ENCODE assay signal across 8 mouse cellular contexts in genomic region chr7:35269443-35270024, GRCm38 (mm10). TPM values are rescaled to one million over a fixed set of nuclear protein-coding genes. Genes with fewer than 3 reads are reported as not detected.
DNase-seq lines count a peak whose midpoint lies in the region; ATAC-seq and TF ChIP-seq lines count a peak whose summit lies in the region.

No protein-coding gene starts in this region.

- DNase-seq in urinary bladder, postnatal 25 days (ENCODE audit: low spot score) = peak; percentile 5
- no peak for DNase-seq in urinary bladder, postnatal 4 days (ENCODE audit: low spot score in 2 of 2)
- DNase-seq in embryo, embryonic 10 days (ENCODE audit: low spot score) = peak; percentile 79
- DNase-seq in heart, adult 18-20 months = peak; percentile 59 to 69
- peak; percentile 28 for DNase-seq in lung, adult 2 months
- no peak for DNase-seq in layer of hippocampus, postnatal 25 days (ENCODE audit: extremely low spot score in 1 of 2, low spot score in 1 of 2)

- no peak for TF ChIP-seq POLR2A in lung, adult 2 months (IDR thresholded peaks at IDR 0.05; ENCODE audit: borderline replicate concordance, extremely low read depth, low read depth, low read length)

- peak overlapping the region; percentile 32; the same call in 1 of the 2 replicates for H3K9ac ChIP-seq in intestine, postnatal 0 days (ENCODE audit: low read depth, low read length)
- H3K9ac ChIP-seq in neural tube, embryonic 13.5 days = peak overlapping the region; percentile 58

- no peak overlapping the region for H3K27ac ChIP-seq in intestine, postnatal 0 days (ENCODE audit: low read depth, low read length)
- H3K27ac ChIP-seq in neural tube, embryonic 13.5 days (replicated peaks) = no peak overlapping the region

- peak overlapping the region; percentile 32 for H3K4me3 ChIP-seq in intestine, postnatal 0 days (ENCODE audit: low read depth, low read length)
- peak overlapping the region; percentile 59 for H3K4me3 ChIP-seq in lung, adult 2 months (replicated peaks; ENCODE audit: extremely low read depth, low read depth, low read length)
- H3K4me3 ChIP-seq in neural tube, embryonic 13.5 days = peak overlapping the region; percentile 33

- peak; percentile 71 for TF ChIP-seq CTCF in intestine, postnatal 0 days (IDR thresholded peaks at IDR 0.05; ENCODE audit: low read depth)
- peak; percentile 34; the same call in 1 of the 2 replicates for TF ChIP-seq CTCF in lung, adult 2 months (IDR thresholded peaks at IDR 0.05; ENCODE audit: insufficient read depth, low read length)

- H3K4me2 ChIP-seq in intestine, postnatal 0 days (replicated peaks; ENCODE audit: low read depth) = peak overlapping the region; percentile 69
- H3K4me2 ChIP-seq in neural tube, embryonic 13.5 days = peak overlapping the region; percentile 70

- no peaks in the 10 kb centered on the region for H3K36me3 ChIP-seq in intestine, postnatal 0 days (ENCODE audit: control insufficient read depth, insufficient read depth)
- peaks cover 5% of the 10 kb centered on the region for H3K36me3 ChIP-seq in neural tube, embryonic 13.5 days

- H3K27me3 ChIP-seq in intestine, postnatal 0 days (replicated peaks; ENCODE audit: control insufficient read depth, insufficient read depth, low read length) = no peaks in the 10 kb centered on the region
- H3K27me3 ChIP-seq in neural tube, embryonic 13.5 days = no peaks in the 10 kb centered on the region

- 0 out of 2 replicates have a peak, but pooled peaks cover 4% of the 10 kb centered on the region for H3K9me3 ChIP-seq in intestine, postnatal 0 days (ENCODE audit: control insufficient read depth)
- H3K9me3 ChIP-seq in neural tube, embryonic 13.5 days = peaks cover 4% of the 10 kb centered on the region

- ATAC-seq in intestine, postnatal 0 days = peak; percentile 74
- peak; percentile 67; the same call in 1 of the 2 replicates for ATAC-seq in neural tube, embryonic 13.5 days (ENCODE audit: low read depth)

- 4% methylated on average over 21 of the region's 21 CpGs for WGBS in intestine, postnatal 0 days
- WGBS in lung, adult 2 months = 3% methylated on average over 21 of the region's 21 CpGs
- 10% methylated on average over 21 of the region's 21 CpGs for WGBS in neural tube, embryonic 13.5 days

- no peaks in the 10 kb centered on the region for H3K4me1 ChIP-seq in intestine, postnatal 0 days (replicated peaks; ENCODE audit: control insufficient read depth, insufficient read depth, low read length)
- peaks cover 4% of the 10 kb centered on the region for H3K4me1 ChIP-seq in lung, adult 2 months (ENCODE audit: control insufficient read depth, insufficient read depth, low read length)
- H3K4me1 ChIP-seq in neural tube, embryonic 13.5 days (replicated peaks) = 0 out of 2 replicates have a peak, but pooled peaks cover 6% of the 10 kb centered on the region

RNA-seq across cellular contexts. Expression of gene Gpatch1, which starts 48.7 kb away (rescaled TPM):
- 10 to 100 TPM; 11.5 to 11.7 TPM for total RNA-seq in heart, adult 18-20 months (2021)
- polyA plus RNA-seq in intestine, postnatal 0 days (2015; fragmentation: Nextera tagmentation; extraction: Ambion mirVana) = 8.6 and 9.1 TPM in 2 replicates
- 4.9 and 5.7 TPM in 2 replicates for polyA plus RNA-seq in lung, adult 2 months (2012; rRNA removed)
- polyA plus RNA-seq in neural tube, embryonic 13.5 days (2015; fragmentation: Nextera tagmentation; extraction: Ambion mirVana) = 19.3 and 23.0 TPM in 2 replicates
- total RNA-seq in layer of hippocampus, postnatal 25 days (2021) = 10 to 100 TPM; 24.2 to 24.4 TPM

RNA-seq across cellular contexts. Expression of gene Lrp3, which starts 54.2 kb away (rescaled TPM):
- total RNA-seq in heart, adult 18-20 months (2021) = 1 to 10 TPM; 7.4 to 9.4 TPM
- 1.6 and 2.1 TPM in 2 replicates for polyA plus RNA-seq in intestine, postnatal 0 days (2015; fragmentation: Nextera tagmentation; extraction: Ambion mirVana)
- 10.1 and 12.3 TPM in 2 replicates for polyA plus RNA-seq in lung, adult 2 months (2012; rRNA removed)
- 20.8 and 21.7 TPM in 2 replicates for polyA plus RNA-seq in neural tube, embryonic 13.5 days (2015; fragmentation: Nextera tagmentation; extraction: Ambion mirVana)
- total RNA-seq in layer of hippocampus, postnatal 25 days (2021) = 10 to 100 TPM; 69.7 to 76.6 TPM

Comparison
In these comparisons a context has a peak if more than half of its experiments do, and no peak if none do; other contexts are left out.
1. DNase-seq: peak in urinary bladder, postnatal 25 days (single experiment), embryo, embryonic 10 days (single experiment), heart, adult 18-20 months (2 of 2) and lung, adult 2 months (single experiment); none in urinary bladder, postnatal 4 days (0 of 2) and layer of hippocampus, postnatal 25 days (0 of 2).
2. Peak in every context shown above with its lines, with median percentiles within 50 percentile points of each other: H3K4me3 ChIP-seq.